Mouse (Mus musculus) liver, embryonic 11.5 days (tissue): ENCODE results near the gene Ankrd37. TPM values are rescaled to one million over a fixed set of nuclear protein-coding genes. Genes with fewer than 3 reads are reported as not detected.

ENCODE experiments used
- polyA plus RNA-seq: library from polyadenylated mRNA; unstranded; fragments of >200 nt; fragmentation: Nextera tagmentation; extraction: Ambion mirVana; gene quantifications from 2 replicates; pipeline ENCODE4 v1.2.1, GENCODE M21; 2014

Gene Ankrd37
- polyA plus RNA-seq, 1 experiment from 2014 or later = 17.6 TPM

Other genes with a start within 250 kb of the Ankrd37 start
- 7.7 and 8.3 TPM in 2 replicates for gene Pdlim3, start 120.2 kb downstream of the Ankrd37 start, polyA plus RNA-seq
- not detected in 2 replicates for gene Ccdc110, start 71.1 kb downstream of the Ankrd37 start, polyA plus RNA-seq
- 2.0 and 2.2 TPM in 2 replicates for gene 1700029J07Rik, start 30.5 kb downstream of the Ankrd37 start, polyA plus RNA-seq
- gene Ufsp2, start 30.2 kb downstream of the Ankrd37 start, polyA plus RNA-seq = 67.1 and 71.1 TPM in 2 replicates
- gene Lrp2bp, start 6.4 kb downstream of the Ankrd37 start, polyA plus RNA-seq = 0.29 and 0.40 TPM in 2 replicates
- 16.2 and 18.0 TPM in 2 replicates for gene Cfap97, start 146.1 kb upstream of the Ankrd37 start, polyA plus RNA-seq
- gene Snx25, start 146.5 kb upstream of the Ankrd37 start, polyA plus RNA-seq = 7.0 and 10.6 TPM in 2 replicates
- gene Slc25a4, start 205.6 kb upstream of the Ankrd37 start, polyA plus RNA-seq = 279 and 291 TPM in 2 replicates